Mouse (Mus musculus) lung, postnatal 0 days (tissue): ENCODE measurements at regions not wholly inside any gene's neighbourhood (a gene's known extent, or its start where the extent isn't known, plus 50 kb on each side); places are given as distances from the start of the nearest gene placed in this dataset.

Source experiments
- CTCF ChIP-seq: IDR thresholded peaks from 2 replicates; pipeline ENCODE4 v1.5.1; 2016; ENCODE audit warnings: antibody characterized with exemption, mild to moderate bottlenecking
- EP300 ChIP-seq: IDR thresholded peaks from 2 replicates; pipeline ENCODE4 v1.6.1; 2016; ENCODE audit warnings: antibody characterized with exemption, mild to moderate bottlenecking, control low read depth

DNA sequence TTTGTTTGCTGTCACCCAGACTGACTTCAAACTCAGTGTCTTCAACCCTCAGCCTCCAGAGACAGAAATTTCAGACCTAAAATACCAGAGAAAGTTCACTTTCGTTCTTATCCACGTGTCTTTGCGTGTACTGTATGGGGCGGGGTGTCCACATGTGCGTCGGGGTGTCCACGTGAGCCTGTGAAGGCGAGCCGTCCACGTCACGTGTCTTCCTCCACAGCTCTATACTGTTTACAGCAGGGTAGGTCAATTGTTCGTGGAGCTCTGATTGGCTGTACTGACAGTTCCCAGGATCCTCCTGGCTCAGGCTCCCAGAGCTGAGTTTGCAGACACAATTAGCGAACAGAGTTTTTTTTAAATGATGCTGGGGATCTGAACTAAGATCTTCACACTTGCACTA is 481.1 kb upstream of the Slc35b3 start:
- no peak for TF ChIP-seq CTCF
- no peak for TF ChIP-seq EP300
